Mouse (Mus musculus): ENCODE measurements around the gene Card6. TPM values are rescaled to one million over a fixed set of nuclear protein-coding genes. Genes with fewer than 3 reads are reported as not detected.

Gene Card6
- total and polyA plus RNA-seq, 3 experiments: 0.08 to 0.13 TPM; not detected in 1

- Histone ChIP-seq H3K27me3 (ENCODE audit: control insufficient read depth in 1 of 2, insufficient read depth in 2 of 2, low read length in 2 of 2) (no peaks in the 10 kb centered on the region), H3K9ac (ENCODE audit: control insufficient read depth, low read depth, low read length, poor library complexity, severe bottlenecking) (peak within 1 kb of the TSS; percentile 96), H3K79me2 (ENCODE audit: control insufficient read depth, insufficient read depth, low read length, poor library complexity) (peaks cover 36% of the 10 kb centered on the region), H3K36me3 (ENCODE audit: control insufficient read depth in 1 of 2, insufficient read depth in 2 of 2, low read length in 2 of 2) (peaks cover 25 to 37% of the 10 kb centered on the region in 2 experiments), H3K9me3 (replicated peaks; ENCODE audit: insufficient read depth, low read length) (no peaks in the 10 kb centered on the region), H3K4me1 (ENCODE audit: control insufficient read depth in 1 of 2, insufficient read depth in 2 of 2, low read length in 2 of 2) (peaks cover 2 to 16% of the 10 kb centered on the region in 2 experiments; a peak in 3 of 4 replicates), H3K4me3 (ENCODE audit: control insufficient read depth in 1 of 2, insufficient read depth in 1 of 2, low read depth in 2 of 2, low read length in 2 of 2) (peak within 1 kb of the TSS; percentile 85 to 97), H3K27ac (ENCODE audit: control insufficient read depth, low read depth, low read length) (peak within 1 kb of the TSS; percentile 83)
- peak; percentile 98 for DNase-seq (ENCODE audit: low read depth, low spot score)
- TF ChIP-seq SIN3A (IDR thresholded peaks at IDR 0.05; ENCODE audit: low read length): peak; percentile 75
- no peak for TF ChIP-seq RAD21 (IDR thresholded peaks at IDR 0.05; ENCODE audit: low read depth, low read length)
- TF ChIP-seq POLR2AphosphoS2 (IDR thresholded peaks at IDR 0.05; ENCODE audit: low read length): peak; percentile 81
- no peak for TF ChIP-seq TAL1 (IDR thresholded peaks at IDR 0.05; ENCODE audit: low read length)
- TF ChIP-seq USF2 (IDR thresholded peaks at IDR 0.05; ENCODE audit: borderline replicate concordance in 1 of 2, insufficient read depth in 1 of 2, low read depth in 1 of 2, low read length in 2 of 2): no peak
- peak; percentile 95 for TF ChIP-seq HCFC1 (IDR thresholded peaks at IDR 0.05; ENCODE audit: low read depth, low read length)
- TF ChIP-seq NELFE (IDR thresholded peaks at IDR 0.05; ENCODE audit: low read depth, low read length): peak; percentile 91
- TF ChIP-seq GABPA (IDR thresholded peaks at IDR 0.05; ENCODE audit: low read depth, low read length): no peak
- TF ChIP-seq RCOR1 (IDR thresholded peaks at IDR 0.05; ENCODE audit: low read depth, low read length): no peak; the same call in 1 of the 2 replicates
- no peak for TF ChIP-seq CHD1 (IDR thresholded peaks at IDR 0.05; ENCODE audit: low read depth, low read length)
- no peak for TF ChIP-seq ETS1 (IDR thresholded peaks at IDR 0.05; ENCODE audit: low read depth, low read length)
- 0 out of 2 replicates have a peak, but pooled peaks have one; percentile 21 for TF ChIP-seq JUND (IDR thresholded peaks at IDR 0.05; ENCODE audit: low read depth, low read length)
- no peak; the same call in 1 of the 2 replicates for TF ChIP-seq CHD2 (IDR thresholded peaks at IDR 0.05; ENCODE audit: low read length)
- TF ChIP-seq POLR2A (IDR thresholded peaks at IDR 0.05; ENCODE audit: control insufficient read depth in 1 of 2, insufficient read depth in 1 of 2, low read depth in 1 of 2, low read length in 2 of 2, poor library complexity in 1 of 2): peak; percentile 78 to 91
- peak; percentile 93 for TF ChIP-seq ELF1 (IDR thresholded peaks at IDR 0.05; ENCODE audit: low read depth, low read length)
- TF ChIP-seq MEF2A (IDR thresholded peaks at IDR 0.05; ENCODE audit: extremely low read depth, insufficient replicate concordance, low read depth, low read length, poor library complexity, severe bottlenecking): no peak
- peak; percentile 96 for TF ChIP-seq TBP (IDR thresholded peaks at IDR 0.05; ENCODE audit: low read depth, low read length)
- TF ChIP-seq GATA1 (IDR thresholded peaks at IDR 0.05; ENCODE audit: low read depth, low read length): peak; percentile 50; the same call in 1 of the 2 replicates
- TF ChIP-seq EP300 (IDR thresholded peaks at IDR 0.05; ENCODE audit: low read depth in 1 of 2, low read length in 2 of 2): peak in 1 of 2 experiments; percentile 51; a peak in 2 of 4 replicates
- TF ChIP-seq ZC3H11A (IDR thresholded peaks at IDR 0.05; ENCODE audit: low read depth, low read length): no peak
- peak; percentile 84 for TF ChIP-seq KAT2A (conservative IDR thresholded peaks at IDR 0.05; ENCODE audit: low read depth, low read length)
- no peak; the same call in 1 of the 2 replicates for TF ChIP-seq NRF1 (IDR thresholded peaks at IDR 0.05; ENCODE audit: insufficient read depth, low read depth, low read length, poor library complexity, severe bottlenecking)
- TF ChIP-seq MAX (IDR thresholded peaks at IDR 0.05; ENCODE audit: low read length): peak; percentile 84
- peak in 2 of 3 experiments; percentile 48 to 53; a peak in 5 of 6 replicates for TF ChIP-seq CTCF (IDR thresholded peaks at IDR 0.05 in 2 of 3, conservative IDR thresholded peaks at IDR 0.05 in 1 of 3; ENCODE audit: control insufficient read depth in 1 of 3, insufficient read depth in 1 of 3, low read depth in 2 of 3, low read length in 3 of 3, poor library complexity in 1 of 3, severe bottlenecking in 1 of 3)
- no peak; the same call in 1 of the 2 replicates for TF ChIP-seq E2F4 (IDR thresholded peaks at IDR 0.05; ENCODE audit: borderline replicate concordance, low read depth, low read length)
- no peak for TF ChIP-seq POLR2AphosphoS5 (IDR thresholded peaks at IDR 0.05; ENCODE audit: borderline replicate concordance, low read depth, low read length)
- TF ChIP-seq MXI1 (IDR thresholded peaks at IDR 0.05; ENCODE audit: low read depth, low read length): peak; percentile 31; the same call in 1 of the 2 replicates
- TF ChIP-seq UBTF (IDR thresholded peaks at IDR 0.05; ENCODE audit: borderline replicate concordance, insufficient read depth, low read depth, low read length): no peak
- TF ChIP-seq MYC (IDR thresholded peaks at IDR 0.05; ENCODE audit: low read depth, low read length): peak; percentile 98
- no peak for TF ChIP-seq ZKSCAN1 (IDR thresholded peaks at IDR 0.05; ENCODE audit: low read depth, low read length)
- TF ChIP-seq TCF12 (IDR thresholded peaks at IDR 0.05; ENCODE audit: low read depth, low read length): no peak; the same call in 1 of the 2 replicates
- TF ChIP-seq BHLHE40 (IDR thresholded peaks at IDR 0.05; ENCODE audit: borderline replicate concordance, low read depth, low read length): no peak
- peak; percentile 52; the same call in 1 of the 2 replicates for TF ChIP-seq MAZ (IDR thresholded peaks at IDR 0.05; ENCODE audit: low read depth, low read length)
- TF ChIP-seq ZMIZ1 (IDR thresholded peaks at IDR 0.05; ENCODE audit: low read depth, low read length): peak; percentile 85
- TF ChIP-seq MYB (IDR thresholded peaks at IDR 0.05; ENCODE audit: low read depth, low read length): no peak
These were observed 8.1 kb upstream of the Card6 start, which contains the start of gene Rpl37 for GRCm38 (mm10) chr15:5116270-5117030. Rpl37 (plus strand) TSS chr15:5116645.

Measured in MEL (cell line).